Mouse (Mus musculus) kidney, embryonic 15.5 days (tissue): ENCODE data around the gene Gpr176. TPM values are rescaled to one million over a fixed set of nuclear protein-coding genes. Genes with fewer than 3 reads are reported as not detected.

Experiments used
- ATAC-seq: fragments of 200-750 bp; cut with Nextera tagmentation; replicated peaks from 2 replicates; pipeline ENCODE4 v1.8.0; 2017; ENCODE audit warnings: moderate TSS enrichment; ENCODE audit not compliant: low FRiP score
- H3K27ac ChIP-seq: fragments of 300-500 bp; sonication (generic); 2 replicates; pipeline ENCODE4 v1.5.1; 2015; ENCODE audit warnings: mild to moderate bottlenecking, inconsistent platforms
- H3K27me3 ChIP-seq: fragments of 300-500 bp; sonication (generic); 2 replicates; pipeline ENCODE4 v1.6.1; 2015; ENCODE audit warnings: inconsistent platforms
- H3K36me3 ChIP-seq: fragments of 300-500 bp; sonication (generic); 2 replicates; pipeline ENCODE4 v1.6.1; 2015; ENCODE audit warnings: inconsistent platforms
- H3K4me1 ChIP-seq: fragments of 300-500 bp; sonication (generic); 2 replicates; pipeline ENCODE4 v1.6.1; 2015; ENCODE audit warnings: inconsistent platforms
- H3K4me2 ChIP-seq: fragments of 300-500 bp; sonication (generic); 2 replicates; pipeline ENCODE4 v1.6.1; 2015; ENCODE audit warnings: moderate library complexity, mild to moderate bottlenecking, inconsistent platforms
- H3K4me3 ChIP-seq: fragments of 300-500 bp; sonication (generic); replicated peaks from 2 replicates; pipeline ENCODE4 v1.5.1; 2015; ENCODE audit warnings: mild to moderate bottlenecking, inconsistent platforms
- H3K9ac ChIP-seq: fragments of 300-500 bp; sonication (generic); 2 replicates; pipeline ENCODE4 v1.6.1; 2015; ENCODE audit warnings: mild to moderate bottlenecking, inconsistent platforms
- H3K9me3 ChIP-seq: fragments of 300-500 bp; sonication (generic); replicated peaks from 2 replicates; pipeline ENCODE4 v1.6.1; 2016; ENCODE audit warnings: inconsistent platforms
- WGBS: fragments of 180-500 bp; shearing (Covaris S2); methylation state at CpG from one replicate; pipeline ENCODE4 v1.1.7; 2015; ENCODE audit warnings: mixed read lengths; 5-methylcytosine and 5-hydroxymethylcytosine counted together
- polyA plus RNA-seq: library from polyadenylated mRNA; unstranded; fragments of >200 nt; fragmentation: Nextera tagmentation; extraction: Ambion mirVana; gene quantifications from 2 replicates; pipeline ENCODE4 v1.2.1, GENCODE M21; 2015

Gene Gpr176
- polyA plus RNA-seq, 1 experiment from 2014 or later: 1.4 TPM

- no peak for ATAC-seq
- H3K9ac ChIP-seq: no peak overlapping the region
- H3K27me3 ChIP-seq: no peaks in the 10 kb centered on the region
- no peaks in the 10 kb centered on the region for H3K9me3 ChIP-seq
- H3K36me3 ChIP-seq: peaks cover 16% of the 10 kb centered on the region; the same call in 1 of the 2 replicates
- H3K4me3 ChIP-seq: no peak overlapping the region
- H3K4me2 ChIP-seq: no peak overlapping the region
- H3K27ac ChIP-seq: no peak overlapping the region
- 75% methylated on average over 5 of the region's 5 CpGs for WGBS
- H3K4me1 ChIP-seq: peaks cover 14% of the 10 kb centered on the region
Observed at GRCm38 (mm10) chr2:118399751-118400150, 26.5 kb upstream of the Gpr176 start.

DNA sequence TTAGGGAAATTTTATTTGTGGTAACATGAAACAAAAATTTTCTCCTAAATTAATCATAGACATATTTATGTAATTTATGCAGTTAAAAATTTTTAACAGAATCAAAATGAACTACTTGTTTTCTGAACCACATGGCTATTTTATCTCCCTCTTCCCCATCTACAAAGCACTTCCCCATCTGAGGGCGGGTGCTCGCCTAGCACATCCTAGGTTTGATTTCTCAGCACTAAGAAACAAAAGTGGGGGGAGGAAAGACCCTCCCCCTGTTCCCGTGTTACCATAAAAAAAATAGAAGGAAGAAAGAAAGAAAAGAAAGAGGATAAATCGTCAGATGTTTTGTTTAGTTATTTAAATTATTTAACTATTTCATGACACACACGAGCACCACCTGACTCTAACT, 18.0 kb upstream of the Gpr176 start:
- Histone ChIP-seq H3K36me3 (no peaks in the 10 kb centered on the region), H3K27me3 (no peaks in the 10 kb centered on the region), H3K4me3 (no peak overlapping the region), H3K9ac (no peak overlapping the region), H3K27ac (no peak overlapping the region), H3K9me3 (no peaks in the 10 kb centered on the region), H3K4me1 (peaks cover 14% of the 10 kb centered on the region), H3K4me2 (no peak overlapping the region)
- ATAC-seq: no peak
- WGBS: 70% methylated on average over 5 of the region's 5 CpGs

DNA sequence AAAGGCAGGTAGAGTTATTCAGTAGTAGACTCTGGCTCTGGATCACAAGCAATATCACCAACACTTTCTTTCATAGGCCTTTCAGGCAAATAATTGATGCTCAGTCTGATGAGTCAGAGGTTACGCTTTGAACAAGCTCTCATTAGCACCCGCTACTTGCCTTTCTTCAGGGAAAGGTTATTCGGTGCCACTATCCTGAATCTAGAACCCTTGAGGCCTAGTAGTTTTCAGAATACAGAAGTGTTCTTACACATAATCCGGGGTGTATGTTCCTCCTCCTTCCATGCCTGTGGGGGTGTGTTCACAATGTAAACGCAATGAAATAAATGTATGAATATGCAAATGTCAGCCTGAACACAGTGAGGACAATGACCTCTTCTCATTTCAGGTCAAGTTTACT, 16.9 kb upstream of the Gpr176 start:
- H3K4me1 ChIP-seq: peaks cover 14% of the 10 kb centered on the region
- H3K27me3 ChIP-seq: no peaks in the 10 kb centered on the region
- WGBS: 81% methylated on average over 5 of the region's 5 CpGs
- H3K36me3 ChIP-seq: no peaks in the 10 kb centered on the region
- no peaks in the 10 kb centered on the region for H3K9me3 ChIP-seq
- H3K4me2 ChIP-seq: peak overlapping the region; percentile 79
- H3K4me3 ChIP-seq: peak overlapping the region; percentile 88; the same call in 1 of the 2 replicates
- H3K27ac ChIP-seq: no peak overlapping the region
- ATAC-seq: no peak
- H3K9ac ChIP-seq: no peak overlapping the region

GRCm38 (mm10) chr2:118389569-118389968, 16.4 kb upstream of the Gpr176 start:
- H3K9me3 ChIP-seq: no peaks in the 10 kb centered on the region
- peak overlapping the region; percentile 97; the same call in 1 of the 2 replicates for H3K27ac ChIP-seq
- ATAC-seq: no peak
- H3K36me3 ChIP-seq: no peaks in the 10 kb centered on the region
- H3K4me1 ChIP-seq: peaks cover 14% of the 10 kb centered on the region
- peak overlapping the region; percentile 86; the same call in 1 of the 2 replicates for H3K9ac ChIP-seq
- peak overlapping the region; percentile 88 for H3K4me3 ChIP-seq
- H3K4me2 ChIP-seq: peak overlapping the region; percentile 79
- 42% methylated on average over 3 of the region's 3 CpGs for WGBS
- no peaks in the 10 kb centered on the region for H3K27me3 ChIP-seq

DNA sequence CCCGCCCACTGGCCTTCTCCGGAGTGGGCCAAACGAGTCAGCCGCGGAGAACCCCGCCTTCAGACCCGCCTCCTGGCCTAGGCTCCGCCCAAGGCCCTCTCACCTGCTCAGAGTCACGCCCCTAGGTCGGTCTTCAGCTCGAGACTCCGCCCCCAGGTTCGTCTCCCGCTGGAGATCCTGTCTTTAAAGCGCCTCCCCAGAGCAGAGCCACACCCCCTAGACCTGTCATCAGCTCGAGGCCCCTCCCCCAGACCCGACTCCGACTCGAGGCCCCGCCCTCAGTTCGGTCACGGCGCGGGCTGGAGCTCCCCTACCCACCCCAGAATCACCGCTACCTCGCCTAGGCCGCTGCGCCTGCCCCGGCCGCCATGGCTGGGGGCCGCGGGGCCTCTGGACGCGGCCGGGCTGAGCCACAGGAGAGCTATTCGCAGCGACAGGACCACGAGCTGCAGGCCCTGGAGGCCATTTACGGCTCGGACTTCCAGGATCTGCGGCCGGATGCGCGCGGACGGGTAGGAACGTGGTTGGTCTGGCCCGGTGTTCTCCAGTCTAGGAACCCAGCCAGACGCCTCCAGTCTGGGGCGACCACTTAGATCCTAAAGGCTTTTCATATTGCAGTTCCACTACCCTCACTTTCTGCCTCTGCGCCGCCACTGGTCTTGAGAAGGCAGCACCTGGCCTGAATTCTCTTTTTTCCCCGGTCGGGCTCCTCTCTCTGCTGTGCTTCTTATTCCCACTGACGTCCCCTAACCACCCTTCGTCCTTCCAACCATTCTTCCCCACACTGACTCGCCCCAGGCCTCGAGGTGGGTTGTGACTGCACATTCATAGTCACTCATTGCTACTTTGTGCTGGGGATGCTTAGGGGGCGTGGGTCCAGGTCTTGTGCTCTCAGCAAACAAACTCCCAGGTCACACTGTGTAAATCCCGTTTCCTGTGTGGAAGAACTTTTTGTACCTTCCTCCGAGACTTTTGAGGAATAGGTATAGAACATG, 15.4 kb upstream of the Gpr176 start, which contains the start of gene Eif2ak4:
Gene Eif2ak4 (plus strand): TSS at position 278 of the 995 bp plus-strand sequence.
- H3K4me1 ChIP-seq: peaks cover 14% of the 10 kb centered on the region
- no peaks in the 10 kb centered on the region for H3K9me3 ChIP-seq
- under 1% methylated on average over 61 of the region's 61 CpGs for WGBS
- no peaks in the 10 kb centered on the region for H3K36me3 ChIP-seq
- H3K27ac ChIP-seq: peak within 1 kb of the TSS; percentile 97
- H3K4me3 ChIP-seq: peak within 1 kb of the TSS; percentile 88
- no peaks in the 10 kb centered on the region for H3K27me3 ChIP-seq
- peak within 1 kb of the TSS; percentile 86 for H3K9ac ChIP-seq
- ATAC-seq: peak; percentile 97
- peak within 1 kb of the TSS; percentile 79 for H3K4me2 ChIP-seq

DNA sequence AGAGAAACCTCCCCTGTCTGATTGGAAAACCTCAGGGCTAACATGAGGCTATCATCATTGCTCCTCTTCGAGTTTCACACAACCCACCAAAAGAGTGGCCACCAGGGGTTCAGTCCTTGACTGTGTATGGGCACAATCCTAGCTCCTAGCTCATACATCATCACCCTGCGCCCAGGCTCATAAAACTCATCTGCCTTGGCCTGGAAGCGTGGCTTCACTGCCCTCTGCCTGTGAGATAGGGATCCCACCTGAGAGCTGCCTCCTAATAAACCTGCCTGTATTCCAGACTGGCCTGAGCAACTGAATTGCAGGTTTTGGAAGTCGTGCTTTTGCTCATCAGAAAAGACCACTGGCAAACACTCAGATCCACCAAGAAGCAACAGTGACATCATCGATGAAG, 10.2 kb upstream of the Gpr176 start:
- ATAC-seq: no peak
- H3K4me3 ChIP-seq: no peak overlapping the region
- no peak overlapping the region for H3K4me2 ChIP-seq
- no peaks in the 10 kb centered on the region for H3K36me3 ChIP-seq
- no peaks in the 10 kb centered on the region for H3K27me3 ChIP-seq
- H3K4me1 ChIP-seq: no peaks in the 10 kb centered on the region
- 66% methylated on average over 5 of the region's 5 CpGs for WGBS
- no peak overlapping the region for H3K9ac ChIP-seq
- H3K27ac ChIP-seq: no peak overlapping the region
- H3K9me3 ChIP-seq: no peaks in the 10 kb centered on the region

DNA sequence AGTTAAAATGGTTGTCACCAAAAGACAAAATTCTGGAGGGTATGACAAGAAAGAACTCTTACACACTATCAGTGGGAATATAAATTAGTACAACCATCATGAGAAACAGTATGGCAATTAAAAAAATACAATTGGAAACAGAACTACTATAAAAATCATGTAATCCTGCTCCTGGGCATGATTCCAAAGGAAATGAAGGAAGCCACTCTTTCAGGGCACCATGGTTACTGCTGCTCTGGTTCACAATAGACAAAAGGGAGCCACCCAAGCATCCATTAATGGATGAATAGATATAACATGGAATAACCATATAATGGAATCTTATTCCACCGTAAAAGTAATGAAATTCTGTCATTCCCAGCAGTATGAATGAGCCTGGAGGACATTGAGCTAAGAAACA, 6.5 kb upstream of the Gpr176 start:
- no peak for ATAC-seq
- H3K4me3 ChIP-seq: no peak overlapping the region
- WGBS: 65% methylated on average over 1 of the region's 1 CpGs
- H3K4me1 ChIP-seq: no peaks in the 10 kb centered on the region
- H3K27me3 ChIP-seq: no peaks in the 10 kb centered on the region
- no peak overlapping the region for H3K9ac ChIP-seq
- no peaks in the 10 kb centered on the region for H3K9me3 ChIP-seq
- H3K27ac ChIP-seq: no peak overlapping the region
- no peaks in the 10 kb centered on the region for H3K36me3 ChIP-seq
- no peak overlapping the region for H3K4me2 ChIP-seq

GRCm38 (mm10) chr2:118375931-118376330, 2.7 kb upstream of the Gpr176 start:
- no peak for ATAC-seq
- Histone ChIP-seq H3K27me3 (peaks cover 15% of the 10 kb centered on the region), H3K4me3 (no peak overlapping the region), H3K4me2 (no peak overlapping the region), H3K36me3 (no peaks in the 10 kb centered on the region), H3K4me1 (peaks cover 19% of the 10 kb centered on the region), H3K9ac (no peak overlapping the region), H3K27ac (no peak overlapping the region), H3K9me3 (no peaks in the 10 kb centered on the region)

- no peak overlapping the region for H3K27ac ChIP-seq
- WGBS: 68% methylated on average over 1 of the region's 1 CpGs
- no peak overlapping the region for H3K9ac ChIP-seq
- no peak overlapping the region for H3K4me3 ChIP-seq
- H3K27me3 ChIP-seq: peaks cover 18% of the 10 kb centered on the region
- H3K9me3 ChIP-seq: no peaks in the 10 kb centered on the region
- H3K36me3 ChIP-seq: no peaks in the 10 kb centered on the region
- H3K4me1 ChIP-seq: peaks cover 19% of the 10 kb centered on the region
- no peak for ATAC-seq
- H3K4me2 ChIP-seq: no peak overlapping the region
Observed at GRCm38 (mm10) chr2:118375522-118375921, 2.3 kb upstream of the Gpr176 start.

DNA sequence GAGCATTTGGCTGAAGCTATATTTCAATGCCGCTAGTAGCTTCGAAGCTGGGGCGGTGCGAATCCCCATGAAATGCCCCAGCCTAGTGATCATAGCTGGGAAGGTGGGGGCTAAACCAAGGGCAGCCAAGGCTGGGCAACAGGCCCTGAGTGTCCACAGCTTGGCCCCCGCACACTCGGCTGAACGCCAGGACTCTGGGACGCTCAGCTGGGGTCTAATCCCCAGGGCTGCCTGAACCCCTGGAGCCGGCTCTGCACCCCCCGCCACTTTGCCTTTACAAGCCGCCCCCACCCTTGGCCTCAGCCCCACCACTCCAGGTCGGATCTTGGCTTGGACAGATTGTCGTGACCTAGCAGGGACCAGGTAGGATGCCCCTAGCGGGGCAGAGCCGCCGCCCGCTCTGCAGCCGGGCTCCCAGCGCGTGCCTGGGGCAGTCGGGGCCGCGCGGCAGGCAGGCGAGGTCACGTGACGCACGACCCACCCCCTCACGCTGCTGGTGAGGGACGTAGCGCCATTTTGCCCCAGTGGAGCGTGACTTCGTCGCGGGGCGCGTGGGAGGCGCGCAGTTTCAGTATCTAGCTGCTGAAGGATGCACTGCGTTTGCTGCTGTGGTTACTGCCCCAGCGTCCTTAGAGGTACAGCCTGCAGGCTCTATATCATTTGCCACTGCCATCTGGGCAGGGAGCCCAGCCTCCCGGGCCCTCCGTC, 507 bp upstream of the Gpr176 start:
- WGBS: 2% methylated on average over 43 of the region's 43 CpGs
- no peaks in the 10 kb centered on the region for H3K9me3 ChIP-seq
- H3K4me3 ChIP-seq: peak overlapping the region; percentile 51
- peak overlapping the region; percentile 35 for H3K9ac ChIP-seq
- peak; percentile 92 for ATAC-seq
- H3K4me2 ChIP-seq: peak overlapping the region; percentile 99
- H3K27ac ChIP-seq: peak overlapping the region; percentile 33; the same call in 1 of the 2 replicates
- H3K36me3 ChIP-seq: no peaks in the 10 kb centered on the region
- H3K27me3 ChIP-seq: peaks cover 32% of the 10 kb centered on the region
- peaks cover 19% of the 10 kb centered on the region for H3K4me1 ChIP-seq

DNA sequence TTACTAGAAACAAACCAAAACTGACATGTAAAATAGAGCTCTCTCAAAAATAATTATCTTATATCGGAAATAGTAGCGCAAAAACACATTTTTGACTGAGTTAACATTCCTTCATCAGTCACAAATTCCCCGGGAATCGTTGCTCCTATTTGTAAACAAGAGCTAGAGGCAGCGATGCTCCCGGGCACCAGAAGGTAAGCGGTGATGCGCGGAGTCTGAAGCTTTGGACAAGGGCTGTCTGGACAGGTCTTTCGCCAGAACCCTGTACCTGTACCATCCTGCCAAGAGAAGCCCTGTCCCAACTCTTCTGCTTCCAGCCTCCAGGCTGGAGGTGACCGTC, 688 bp downstream of the Gpr176 start:
- peak; percentile 19 for ATAC-seq

DNA sequence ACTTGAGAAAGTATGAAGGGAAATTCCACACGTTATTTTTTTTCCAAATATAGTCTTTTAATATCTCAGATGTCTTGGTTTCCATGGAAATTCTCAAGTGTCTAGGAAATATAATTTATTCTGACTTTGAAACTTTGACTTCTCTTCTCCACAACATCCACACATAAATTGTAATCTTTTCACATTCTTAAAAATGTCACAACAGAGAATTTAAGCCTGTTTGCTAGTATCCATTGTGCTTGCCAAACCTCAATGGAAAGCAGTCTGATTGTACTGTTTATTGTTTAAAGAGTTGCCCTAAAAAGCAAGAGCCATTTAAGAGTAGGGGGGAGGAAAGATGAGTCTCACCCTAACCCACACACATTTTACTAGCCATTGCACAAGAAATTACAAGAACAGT, 1.4 kb downstream of the Gpr176 start:
- Histone ChIP-seq H3K4me1 (peaks cover 19% of the 10 kb centered on the region), H3K27me3 (peaks cover 34% of the 10 kb centered on the region), H3K9ac (no peak overlapping the region), H3K4me3 (no peak overlapping the region), H3K4me2 (0 out of 2 replicates have a peak overlapping the region, but pooled peaks have one; percentile 5), H3K27ac (no peak overlapping the region), H3K36me3 (no peaks in the 10 kb centered on the region), H3K9me3 (no peaks in the 10 kb centered on the region)
- ATAC-seq: no peak
- 31% methylated on average over 1 of the region's 1 CpGs for WGBS

More for the DNA sequence above, 688 bp downstream of the Gpr176 start:
- Histone ChIP-seq H3K4me3 (peak overlapping the region; percentile 51), H3K27me3 (peaks cover 34% of the 10 kb centered on the region), H3K36me3 (no peaks in the 10 kb centered on the region), H3K4me1 (peaks cover 19% of the 10 kb centered on the region), H3K4me2 (peak overlapping the region; percentile 99), H3K9ac (no peak overlapping the region), H3K9me3 (no peaks in the 10 kb centered on the region), H3K27ac (no peak overlapping the region)
- WGBS: 10% methylated on average over 11 of the region's 11 CpGs
